In the genomic region with DNA sequence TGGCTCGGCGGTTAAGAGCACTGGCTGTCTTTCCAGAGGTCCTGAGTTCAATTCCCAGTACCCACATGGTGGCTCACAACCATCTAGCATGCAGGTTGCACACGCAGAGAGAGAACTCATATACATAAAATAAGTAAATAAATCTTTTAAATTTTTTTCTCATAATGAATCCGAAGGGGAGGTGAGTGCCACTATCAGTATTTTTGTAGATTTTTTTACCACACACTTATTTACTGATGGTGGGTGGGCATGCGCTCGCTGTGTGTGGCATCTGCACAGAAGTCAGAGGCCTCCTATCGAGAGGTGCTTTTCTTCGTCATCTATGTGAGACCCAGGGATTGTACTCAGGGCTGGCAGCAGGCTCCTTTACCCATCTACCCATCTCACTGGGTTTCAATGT, we compare ENCODE assay signal across 30 mouse cellular contexts. TPM values are rescaled to one million over a fixed set of nuclear protein-coding genes. Genes with fewer than 3 reads are reported as not detected.
"Had no signal": no experiment of that assay in that cellular context is flagged by ENCODE, and none has a peak within 500 bp of the region (broad histone marks: within the 10 kb centered on the region; RNA-seq: fewer than 3 reads in every experiment).

No protein-coding gene starts in this region.

- ATAC-seq: hindbrain, embryonic 16.5 days; inflammation-experienced regulatory T-cells, adult 6 months; intestine, embryonic 15.5 days; intestine, postnatal 0 days had no signal

- H3K36me3 ChIP-seq: hindbrain, embryonic 10.5 days; hindbrain, embryonic 12.5 days; intestine, embryonic 15.5 days; kidney, embryonic 15.5 days; limb, embryonic 10.5 days; limb, embryonic 12.5 days had no signal

- DNase-seq: gastrocnemius, adult 2 months; gastrocnemius, postnatal 10 days; gastrocnemius, postnatal 25 days; heart, adult 2 months; heart, postnatal 10 days; heart, postnatal 4 days; kidney, adult 18-20 months; kidney, adult 8-10 months; kidney, postnatal 25 days; kidney, postnatal 4 days; liver had no signal

- H3K9me3 ChIP-seq: heart, embryonic 12.5 days; hindbrain, embryonic 10.5 days; hindbrain, embryonic 12.5 days; intestine, embryonic 15.5 days; kidney, embryonic 15.5 days; limb, embryonic 10.5 days; limb, embryonic 12.5 days had no signal

- H3K27me3 ChIP-seq: intestine, embryonic 15.5 days; kidney, embryonic 15.5 days had no signal

- H3K9ac ChIP-seq: heart, embryonic 12.5 days; hindbrain, embryonic 12.5 days; hindbrain, embryonic 14.5 days; intestine, embryonic 15.5 days; kidney, embryonic 15.5 days; limb, embryonic 12.5 days; liver, embryonic 14.5 days had no signal

- H3K27ac ChIP-seq: gastrocnemius, adult 2 months; heart, adult 2 months; hindbrain, embryonic 10.5 days; hindbrain, embryonic 12.5 days; hindbrain, embryonic 14.5 days; intestine, embryonic 15.5 days; kidney, embryonic 15.5 days; kidney, postnatal 0 days; layer of hippocampus, adult 2 months; left cerebral cortex, adult 2 months; limb, embryonic 10.5 days; limb, embryonic 12.5 days; liver, embryonic 14.5 days had no signal

- H3K4me3 ChIP-seq: gastrocnemius, adult 2 months; heart, adult 2 months; heart, embryonic 12.5 days; hindbrain, embryonic 10.5 days; hindbrain, embryonic 12.5 days; intestine, embryonic 15.5 days; kidney, embryonic 15.5 days; layer of hippocampus, adult 2 months; left cerebral cortex, adult 2 months; limb, embryonic 10.5 days; limb, embryonic 12.5 days had no signal

- H3K4me2 ChIP-seq: heart, embryonic 12.5 days; hindbrain, embryonic 12.5 days; hindbrain, embryonic 14.5 days; intestine, embryonic 15.5 days; kidney, embryonic 15.5 days; limb, embryonic 12.5 days; liver, embryonic 11.5 days had no signal

RNA-seq across cellular contexts. Expression of a gene that starts 21.3 kb away (rescaled TPM):
- polyA plus RNA-seq: frontal cortex, adult 2 months; heart, adult 2 months; heart, embryonic 14.5 days; hindbrain, embryonic 12.5 days; hindbrain, embryonic 14.5 days; hindbrain, embryonic 16.5 days; inflammation-experienced regulatory T-cells, adult 6 months; limb, embryonic 10.5 days; limb, embryonic 12.5 days; limb, embryonic 14.5 days; liver, embryonic 14.5 days had no signal

RNA-seq across cellular contexts. Expression of a gene that starts 58.0 kb away (rescaled TPM):
- polyA plus RNA-seq: inflammation-experienced regulatory T-cells, adult 6 months had no signal
